Mouse (Mus musculus) limb, embryonic 14.5 days (tissue): ENCODE data around the gene Foxred1. TPM values are rescaled to one million over a fixed set of nuclear protein-coding genes. Genes with fewer than 3 reads are reported as not detected.
A peak's percentile ranks its signal among the peaks of the same experiment; 100 is the strongest.

Experiments
- ATAC-seq: fragments of 200-750 bp; cut with Nextera tagmentation; 2 replicates; pipeline ENCODE4 v1.8.0; 2017; ENCODE audit warnings: low read depth, moderate number of reproducible peaks, moderate TSS enrichment; ENCODE audit not compliant: low FRiP score
- DNase-seq: peaks from one replicate; pipeline ENCODE4 v3.0.0-alpha.2; 2015; ENCODE audit warnings: low spot score
- H3K27ac ChIP-seq: fragments of 300-500 bp; sonication (generic); replicated peaks from 2 replicates; pipeline ENCODE4 v1.5.1; 2014; ENCODE audit warnings: low read depth, mild to moderate bottlenecking, low read length, moderate library complexity, mixed read lengths
- H3K27me3 ChIP-seq: fragments of 300-500 bp; sonication (generic); 2 replicates; pipeline ENCODE4 v1.6.1; 2014; ENCODE audit warnings: low read length, mixed read lengths; ENCODE audit not compliant: control insufficient read depth, insufficient read depth
- H3K36me3 ChIP-seq: fragments of 300-500 bp; sonication (generic); 2 replicates; pipeline ENCODE4 v1.6.1; 2014; ENCODE audit warnings: mild to moderate bottlenecking, low read length, moderate library complexity, mixed read lengths; ENCODE audit not compliant: control insufficient read depth, insufficient read depth
- H3K4me1 ChIP-seq: fragments of 300-500 bp; sonication (generic); 2 replicates; pipeline ENCODE4 v1.6.1; 2014; ENCODE audit warnings: antibody characterized with exemption, low read length, mixed read lengths; ENCODE audit not compliant: control insufficient read depth, insufficient read depth
- H3K4me2 ChIP-seq: fragments of 300-500 bp; sonication (generic); replicated peaks from 2 replicates; pipeline ENCODE4 v1.6.1; 2014; ENCODE audit warnings: low read depth, mild to moderate bottlenecking, low read length, moderate library complexity; ENCODE audit not compliant: severe bottlenecking
- H3K4me3 ChIP-seq: fragments of 300-500 bp; sonication (generic); replicated peaks from 2 replicates; pipeline ENCODE4 v1.5.1; 2014; ENCODE audit warnings: low read length
- H3K9ac ChIP-seq: fragments of 300-500 bp; sonication (generic); 2 replicates; pipeline ENCODE4 v1.6.1; 2014; ENCODE audit warnings: mild to moderate bottlenecking, low read depth, low read length, moderate library complexity; ENCODE audit not compliant: severe bottlenecking
- H3K9me3 ChIP-seq: fragments of 300-500 bp; sonication (generic); 2 replicates; pipeline ENCODE4 v1.6.1; 2016; ENCODE audit warnings: low read length; ENCODE audit not compliant: control insufficient read depth
- POLR2A ChIP-seq: fragments of 200-500 bp; IDR thresholded peaks from 2 replicates; pipeline ENCODE4 v1.8.0; 2012; ENCODE audit warnings: inconsistent platforms, mild to moderate bottlenecking, moderate library complexity, borderline replicate concordance; ENCODE audit not compliant: insufficient read depth, insufficient read length; ENCODE audit errors: extremely low read depth
- WGBS: fragments of 180-500 bp; shearing (Covaris S2); extraction: QIAGEN DNeasy Blood & Tissue Kit; methylation state at CpG from one replicate; pipeline ENCODE4 v1.1.7; 2014; 5-methylcytosine and 5-hydroxymethylcytosine counted together
- polyA plus RNA-seq, 2 experiments: library from polyadenylated mRNA; depleted of rRNA in 1 of 2; stranded (reverse) in 1 of 2; unstranded in 1 of 2; fragments of >200 nt; fragmentation: Nextera tagmentation in 1 of 2; extraction: Ambion mirVana in 1 of 2; gene quantifications; 2 replicates each; pipeline versions ENCODE4 v1.2.1 to v1.2.3; 2012 to 2014

The Foxred1 gene
- polyA plus RNA-seq, 2 experiments, result 29.5 to 55.2 TPM

DNA sequence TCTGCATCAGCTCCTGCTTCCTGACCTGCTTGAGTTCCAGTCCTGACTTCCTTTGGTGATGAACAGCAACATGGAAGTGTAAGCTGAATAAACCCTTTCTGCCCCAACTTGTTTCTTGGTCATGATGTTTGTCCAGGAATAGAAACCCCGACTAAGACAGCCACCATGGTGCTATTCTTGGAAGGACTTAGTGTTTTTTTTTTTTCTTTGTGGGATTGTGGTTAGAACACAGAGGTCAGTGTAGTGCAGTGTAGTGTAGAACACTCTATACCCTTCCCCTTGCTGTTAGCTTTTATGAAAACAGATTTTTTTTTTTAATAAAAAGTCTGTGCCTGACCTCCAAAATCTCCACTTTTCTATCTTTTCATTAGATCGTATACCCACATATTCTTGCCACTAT, 28.0 kb downstream of the Foxred1 start:
- 86% methylated on average over 2 of the region's 2 CpGs for WGBS

DNA sequence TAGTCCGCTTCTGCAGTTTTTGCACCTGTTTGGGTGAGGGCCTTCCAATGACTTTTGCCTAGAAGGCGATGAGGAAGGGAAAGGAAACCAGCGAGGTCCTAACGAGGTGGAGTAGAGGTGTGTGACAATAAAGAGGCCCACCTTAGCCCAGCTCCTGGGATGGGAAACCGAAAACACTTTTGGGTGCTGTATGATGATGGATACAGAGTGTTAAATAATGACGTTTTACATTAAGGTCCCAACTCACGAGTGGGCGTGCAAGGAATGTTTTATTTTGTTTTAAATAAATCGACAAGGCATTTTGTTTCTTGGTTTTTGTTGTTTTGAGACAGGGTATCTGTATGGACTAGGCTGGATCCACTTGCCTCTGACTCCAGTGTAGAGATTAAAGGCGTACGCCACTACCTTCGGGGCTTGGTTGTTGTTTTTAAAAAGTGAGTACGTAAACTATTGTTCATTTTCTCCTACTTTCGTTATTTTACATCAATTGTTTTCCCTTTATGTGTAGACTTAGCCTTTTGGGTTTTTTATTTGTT, 34.7 kb downstream of the Foxred1 start:
- Histone ChIP-seq H3K36me3 (no peaks in the 10 kb centered on the region), H3K4me1 (peaks cover 4% of the 10 kb centered on the region), H3K4me2 (peak overlapping the region; percentile 26), H3K27me3 (no peaks in the 10 kb centered on the region), H3K27ac (no peak overlapping the region), H3K4me3 (peak overlapping the region; percentile 58), H3K9ac (peak overlapping the region; percentile 64; the same call in 1 of the 2 replicates), H3K9me3 (no peaks in the 10 kb centered on the region)
- 55% methylated on average over 14 of the region's 14 CpGs for WGBS
- DNase-seq, result no peak
- 0 out of 2 replicates have a peak, but pooled peaks have one; percentile 4 for ATAC-seq
- TF ChIP-seq POLR2A, result no peak

More for the DNA sequence above, 28.0 kb downstream of the Foxred1 start:
- no peak overlapping the region for H3K9ac ChIP-seq
- no peaks in the 10 kb centered on the region for H3K27me3 ChIP-seq
- ATAC-seq (no peak), DNase-seq (no peak)
- H3K4me2 ChIP-seq, result no peak overlapping the region
- no peak overlapping the region for H3K27ac ChIP-seq
- no peak for TF ChIP-seq POLR2A
- H3K9me3 ChIP-seq, result no peaks in the 10 kb centered on the region
- peaks cover 12% of the 10 kb centered on the region for H3K36me3 ChIP-seq
- no peaks in the 10 kb centered on the region for H3K4me1 ChIP-seq
- no peak overlapping the region for H3K4me3 ChIP-seq

DNA sequence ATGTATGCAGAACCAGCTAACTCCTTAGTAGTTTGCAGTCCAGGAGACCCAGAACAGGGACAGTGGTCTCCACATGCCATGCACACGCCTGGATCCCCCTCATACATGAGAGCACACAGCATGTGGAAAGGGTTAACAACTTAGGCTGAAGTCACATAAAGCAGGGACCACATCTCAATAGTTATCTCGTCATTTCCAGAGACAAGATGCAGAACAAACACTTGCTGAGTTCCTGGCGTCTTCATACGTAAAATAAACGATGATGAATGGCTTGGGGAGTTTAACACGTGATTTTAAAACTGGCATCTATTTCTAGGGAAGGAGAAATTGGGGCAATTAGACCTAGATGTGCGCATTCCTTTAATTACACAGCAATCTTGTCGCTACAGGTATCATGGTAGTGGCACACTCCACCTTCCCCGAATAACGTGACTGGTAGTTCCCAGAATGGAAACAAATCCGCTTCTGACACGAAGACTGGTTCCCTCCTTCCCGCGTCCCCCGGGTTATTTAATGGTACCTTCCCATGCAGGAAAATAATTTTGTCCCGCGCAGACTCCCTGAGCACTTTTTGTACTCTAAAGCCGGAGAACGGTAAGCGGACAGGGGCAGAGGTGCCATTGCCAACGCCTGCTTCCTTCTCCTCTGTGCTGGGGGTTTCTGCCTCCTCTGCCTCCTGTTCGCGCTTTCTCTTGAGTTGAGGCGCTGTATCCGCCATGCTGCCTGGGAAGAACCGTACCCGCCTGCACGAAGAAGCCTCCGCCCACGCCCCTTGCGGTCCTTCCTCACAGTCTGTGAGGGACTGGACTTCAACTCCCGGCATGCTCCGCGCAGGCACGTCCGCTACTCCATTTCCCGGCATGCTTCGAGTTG, 35.4 kb downstream of the Foxred1 start, which contains the start of gene Dcps:
Dcps (minus strand) TSS at position 811 of the 873 bp plus-strand sequence.
- ATAC-seq (peak; percentile 98), DNase-seq (peak; percentile 94)
- H3K9me3 ChIP-seq, result no peaks in the 10 kb centered on the region
- no peaks in the 10 kb centered on the region for H3K27me3 ChIP-seq
- peaks cover 4% of the 10 kb centered on the region; the same call in 1 of the 2 replicates for H3K36me3 ChIP-seq
- H3K27ac ChIP-seq, result peak within 1 kb of the TSS; percentile 80
- under 1% methylated on average over 38 of the region's 38 CpGs for whole genome bisulfite sequencing
- peak; percentile 70; the same call in 1 of the 2 replicates for TF ChIP-seq POLR2A
- H3K4me3 ChIP-seq, result peak within 1 kb of the TSS; percentile 58
- H3K9ac ChIP-seq, result peak within 1 kb of the TSS; percentile 64
- peaks cover 4% of the 10 kb centered on the region for H3K4me1 ChIP-seq
- H3K4me2 ChIP-seq, result peak within 1 kb of the TSS; percentile 81

DNA sequence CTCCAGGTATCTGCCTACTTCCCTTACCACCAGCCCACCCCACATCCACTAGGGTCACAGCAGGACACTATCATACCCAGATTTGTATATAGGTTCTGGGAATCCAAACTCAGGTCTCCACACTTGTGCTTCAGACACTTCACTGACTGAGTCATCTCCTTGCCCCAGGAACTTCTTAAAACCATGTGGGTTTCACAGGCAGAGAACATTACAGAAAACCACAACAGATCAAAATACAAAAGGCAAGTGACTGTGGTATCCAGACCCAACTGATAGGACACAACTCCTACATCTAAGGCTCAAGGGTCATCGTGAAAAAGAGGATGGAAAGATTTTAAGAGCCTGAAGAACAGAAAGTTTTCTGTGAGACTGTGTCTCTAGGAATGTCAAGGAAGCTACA, 37.5 kb downstream of the Foxred1 start:
- Histone ChIP-seq H3K9me3 (no peaks in the 10 kb centered on the region), H3K4me2 (no peak overlapping the region), H3K36me3 (peaks cover 11% of the 10 kb centered on the region; the same call in 1 of the 2 replicates), H3K27me3 (no peaks in the 10 kb centered on the region), H3K4me3 (no peak overlapping the region), H3K9ac (no peak overlapping the region), H3K4me1 (peaks cover 4% of the 10 kb centered on the region), H3K27ac (no peak overlapping the region)
- WGBS, result 88% methylated on average over 1 of the region's 1 CpGs
- ATAC-seq, result no peak
- no peak for DNase-seq
- no peak for TF ChIP-seq POLR2A

DNA sequence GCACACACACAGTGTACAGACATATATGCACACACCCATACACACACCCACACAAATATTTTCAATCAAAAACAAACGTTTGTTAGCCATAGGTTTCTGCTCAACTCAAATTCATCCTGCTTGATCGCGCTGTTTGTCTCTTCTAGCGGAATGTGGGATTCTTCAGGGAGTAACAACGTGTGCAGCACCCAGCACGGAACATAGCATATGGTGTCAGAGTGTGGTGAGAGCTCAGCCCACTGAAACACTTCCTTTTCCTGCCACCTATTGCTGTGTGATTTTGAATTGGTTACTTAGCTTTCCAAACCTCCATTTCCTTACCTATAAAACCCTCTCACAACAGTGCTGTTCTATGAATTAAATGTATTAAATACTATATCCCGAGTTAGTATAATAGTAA, 40.8 kb downstream of the Foxred1 start:
- TF ChIP-seq POLR2A, result no peak
- WGBS, result 91% methylated on average over 7 of the region's 7 CpGs
- ATAC-seq (no peak), DNase-seq (no peak)
- Histone ChIP-seq H3K9me3 (no peaks in the 10 kb centered on the region), H3K9ac (no peak overlapping the region), H3K36me3 (peaks cover 11% of the 10 kb centered on the region; the same call in 1 of the 2 replicates), H3K27me3 (no peaks in the 10 kb centered on the region), H3K4me2 (no peak overlapping the region), H3K4me3 (no peak overlapping the region), H3K27ac (no peak overlapping the region), H3K4me1 (peaks cover 4% of the 10 kb centered on the region)
